Mouse (Mus musculus) fibroblast of lung, adult 2 months (primary cell): ENCODE measurements around the gene Xpnpep2.

Source experiments
- DNase-seq: peaks from one replicate; pipeline ENCODE4 v3.0.0-alpha.2; 2011; ENCODE audit warnings: low read depth

Gene Xpnpep2

DNA sequence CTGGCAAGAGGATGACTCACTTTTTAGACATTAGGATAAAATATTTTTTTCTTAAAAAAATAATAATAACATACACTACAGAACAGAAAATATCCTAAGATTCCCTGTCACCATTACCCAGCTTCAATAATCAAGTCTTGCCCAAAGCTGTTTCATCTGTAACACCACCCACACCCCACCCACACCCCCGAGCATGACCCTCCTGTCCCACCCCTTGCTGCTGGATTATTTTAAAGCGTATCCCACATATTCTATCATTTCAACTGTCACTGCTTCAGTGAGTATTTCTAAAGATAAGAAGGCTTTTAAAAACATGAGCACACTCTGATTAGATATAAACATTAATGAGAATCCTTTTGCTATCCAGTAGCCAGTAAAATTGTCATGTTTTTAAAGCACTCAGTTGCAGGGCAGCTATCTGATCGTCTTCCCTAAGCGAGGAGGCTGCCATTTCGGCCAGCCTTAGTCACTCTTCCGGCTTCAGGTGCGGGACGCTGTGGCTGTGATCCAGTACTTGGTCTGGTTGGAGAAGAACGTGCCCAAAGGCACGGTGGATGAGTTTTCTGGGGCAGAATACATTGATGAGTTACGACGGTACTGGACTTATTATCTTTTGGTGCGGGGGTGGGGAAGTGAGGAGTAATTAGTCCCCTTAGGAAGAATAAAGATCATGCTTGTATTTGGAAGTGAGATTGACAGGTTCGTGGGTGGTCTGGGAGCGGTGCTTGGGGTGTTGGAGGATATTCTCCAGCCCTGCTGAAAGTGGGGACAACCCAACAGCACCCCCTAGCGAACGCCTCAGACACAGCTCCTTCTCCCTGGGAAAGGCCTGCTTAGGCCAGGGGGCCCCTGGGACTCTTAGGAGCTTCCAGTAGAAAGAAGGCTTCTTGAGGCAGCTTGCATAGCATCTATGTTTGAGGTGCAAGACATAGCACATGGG, 15.9 kb downstream of the Xpnpep2 start:
- DNase-seq = no peak

- DNase-seq = no peak
Measured at GRCm38 (mm10) chrX:48126903-48127476, 18.5 kb downstream of the Xpnpep2 start.

- no peak for DNase-seq
Measured at GRCm38 (mm10) chrX:48127502-48128218, 19.1 kb downstream of the Xpnpep2 start.

DNA sequence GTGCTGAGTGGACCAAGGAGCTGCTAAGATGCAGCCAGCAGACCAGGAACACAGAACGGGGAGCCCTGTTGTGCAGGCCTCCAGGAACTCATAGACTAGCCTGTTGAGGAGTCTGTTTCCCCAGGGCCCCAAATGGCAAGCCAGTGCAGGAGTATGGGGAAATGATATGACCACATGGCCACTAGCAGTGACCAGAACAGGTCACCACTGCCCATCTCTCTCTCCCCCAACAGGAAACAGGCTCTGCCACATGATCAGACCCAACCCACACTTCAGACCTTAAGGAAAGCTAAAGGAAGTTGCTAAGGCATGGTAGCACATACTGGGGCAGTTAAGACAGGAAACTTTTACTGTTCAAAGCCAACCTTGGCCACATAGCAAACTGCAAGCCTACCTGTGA, 20.6 kb downstream of the Xpnpep2 start:
- DNase-seq = no peak

DNA sequence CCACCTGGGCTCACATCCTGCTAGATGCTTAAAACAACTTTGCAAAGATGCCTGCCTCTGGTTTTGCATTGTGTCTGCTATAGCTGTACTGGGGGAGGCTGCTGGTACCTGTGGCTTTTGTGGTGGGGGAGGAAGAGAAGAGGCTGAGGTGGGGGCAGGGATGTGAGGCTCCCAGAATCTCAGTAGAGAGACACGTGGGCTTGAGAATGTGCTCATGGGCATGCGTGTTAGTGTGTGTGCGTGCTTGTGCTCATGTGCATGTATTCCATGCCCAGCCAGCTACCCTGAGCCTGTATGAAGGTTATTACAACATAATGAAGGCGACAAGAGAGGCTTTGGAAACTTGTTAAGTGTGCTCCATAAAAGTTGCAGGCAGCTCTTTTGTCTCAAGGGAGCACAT, 28.4 kb downstream of the Xpnpep2 start:
- DNase-seq = no peak

- DNase-seq = no peak
Measured at GRCm38 (mm10) chrX:48138011-48138410, 29.5 kb downstream of the Xpnpep2 start.

- no peak for DNase-seq
Measured at GRCm38 (mm10) chrX:48138539-48139275, 30.2 kb downstream of the Xpnpep2 start.

DNA sequence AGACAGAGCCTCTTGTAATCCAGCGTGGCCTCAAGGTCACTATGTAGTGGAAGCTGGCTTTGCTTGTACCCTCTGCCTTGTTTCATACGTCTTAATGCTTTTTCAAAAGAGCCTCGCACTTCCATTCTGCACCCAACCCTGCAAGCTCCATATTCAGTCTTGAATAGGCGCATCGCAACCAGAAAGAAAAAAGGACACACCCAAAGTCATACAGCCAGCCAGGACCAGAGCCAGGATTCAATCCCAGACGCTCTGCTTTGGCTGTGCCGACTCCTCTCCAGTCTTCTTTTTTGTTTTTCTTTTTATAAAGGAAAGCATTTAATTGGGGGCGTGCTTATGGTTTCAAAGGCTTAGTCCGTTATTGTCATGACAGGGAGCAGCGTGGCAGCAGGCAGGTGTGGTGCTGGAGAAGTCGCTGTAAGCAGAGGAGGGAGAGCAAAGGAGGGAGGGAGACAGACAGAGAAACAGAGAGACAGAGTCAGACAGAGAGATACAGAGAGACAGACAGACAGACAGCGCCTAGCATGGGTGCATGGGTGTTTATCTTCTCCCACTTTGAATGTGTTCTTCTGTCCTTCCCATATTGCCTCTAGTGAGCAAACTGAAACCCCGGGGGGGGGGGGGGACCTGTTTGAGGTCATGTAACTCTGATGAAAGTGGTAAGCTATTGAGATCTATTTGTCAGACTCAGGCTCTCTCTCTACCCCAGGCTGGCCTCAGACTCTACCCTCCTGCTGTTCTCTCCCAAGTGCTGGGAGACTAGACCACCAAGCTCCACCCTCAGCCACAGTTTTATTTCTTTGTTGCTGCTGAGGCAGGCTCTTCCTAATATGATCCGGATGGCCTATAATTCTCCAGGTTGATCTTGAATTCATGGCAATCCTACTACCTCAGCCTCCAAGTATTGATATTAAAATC, 31.1 kb downstream of the Xpnpep2 start:
- no peak for DNase-seq

- no peak for DNase-seq
Measured at GRCm38 (mm10) chrX:48140286-48140877, 31.9 kb downstream of the Xpnpep2 start.

- no peak for DNase-seq
Measured at GRCm38 (mm10) chrX:48141481-48141880, 33.0 kb downstream of the Xpnpep2 start.

- DNase-seq = no peak
Measured at GRCm38 (mm10) chrX:48143415-48144335, 35.1 kb downstream of the Xpnpep2 start.

DNA sequence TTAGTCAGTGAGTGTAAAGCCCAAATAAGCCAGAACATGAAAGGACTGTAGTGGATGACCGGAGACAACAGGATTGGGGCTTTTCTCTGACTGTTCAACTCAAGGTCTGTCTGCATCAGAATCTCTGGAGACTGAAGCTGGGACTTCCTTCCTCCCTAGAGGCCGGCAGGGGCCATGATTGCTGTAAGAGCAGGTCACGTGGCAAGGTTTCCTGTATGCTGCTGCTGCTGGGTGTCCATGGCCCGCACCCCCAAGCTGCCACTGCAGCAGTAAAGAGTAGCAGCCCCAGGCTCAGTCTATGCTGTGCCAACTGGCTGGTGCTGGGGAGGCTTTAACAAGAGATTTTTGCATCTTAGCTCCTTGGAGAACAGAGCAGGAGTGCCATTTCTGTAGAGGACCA, 37.7 kb downstream of the Xpnpep2 start, which contains the start of gene Sash3:
TSS of gene Sash3 (plus strand) at position 175 of the 400 bp plus-strand sequence.
- no peak for DNase-seq

DNA sequence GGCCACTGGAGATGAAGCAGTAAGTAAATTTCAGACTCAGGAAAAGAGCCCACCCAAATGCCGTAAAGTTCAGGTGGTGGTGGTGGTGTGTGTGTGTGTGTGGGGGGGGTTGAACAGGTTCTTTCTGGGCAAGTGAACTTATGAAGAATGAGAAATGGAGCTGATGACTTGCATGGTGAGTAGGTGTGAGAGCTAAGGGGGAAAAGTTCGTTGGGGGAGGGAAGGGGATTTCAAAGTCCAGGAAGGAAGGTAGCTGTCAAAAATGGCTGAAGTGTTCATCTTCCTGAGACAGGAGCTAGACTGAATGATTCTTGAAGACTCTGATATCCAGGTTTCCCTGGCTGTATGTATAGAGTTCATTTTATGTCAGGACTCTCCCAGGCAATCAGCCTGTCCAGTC, 38.7 kb downstream of the Xpnpep2 start:
- DNase-seq = no peak

DNA sequence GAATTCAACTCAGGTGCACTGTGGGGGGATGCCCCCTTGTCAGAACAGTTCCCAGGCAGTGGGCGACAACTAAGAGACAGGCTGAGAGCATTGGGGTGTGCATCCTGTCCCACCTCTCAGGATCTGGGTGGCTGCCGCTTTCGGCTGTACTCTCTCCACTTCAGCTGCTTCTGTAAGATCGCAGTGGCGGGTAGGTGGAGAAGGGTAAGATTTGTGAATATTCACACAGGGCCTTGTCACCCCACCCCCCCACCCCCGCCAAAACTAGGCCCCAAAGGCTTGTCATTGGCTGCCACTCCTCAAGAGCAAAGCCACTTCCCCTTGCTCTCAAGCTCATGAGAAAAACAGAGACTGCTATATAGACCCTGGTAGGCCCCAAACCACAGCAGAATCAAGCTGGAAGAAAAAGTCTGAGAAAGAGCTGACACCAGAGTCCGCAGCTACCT, 39.2 kb downstream of the Xpnpep2 start:
- DNase-seq = no peak

DNA sequence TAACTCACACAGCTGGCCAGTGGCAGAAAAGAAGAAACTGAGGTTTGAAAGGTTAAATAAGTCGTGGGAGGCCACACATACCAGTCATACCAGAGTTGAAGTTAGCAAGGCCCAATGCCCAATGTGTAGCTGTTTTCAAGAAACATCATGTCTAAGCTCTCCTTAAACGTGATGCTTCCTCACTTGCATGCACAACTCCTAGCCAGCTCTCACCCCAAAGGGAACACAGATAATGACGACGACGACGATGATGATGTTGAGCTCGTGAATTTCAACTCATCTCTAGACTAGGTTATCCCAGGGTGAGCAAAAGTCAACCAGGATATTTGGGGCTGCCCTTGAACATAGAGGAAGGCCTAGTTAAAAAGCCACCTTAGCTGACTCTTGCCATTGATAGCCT, 43.6 kb downstream of the Xpnpep2 start:
- no peak for DNase-seq

DNA sequence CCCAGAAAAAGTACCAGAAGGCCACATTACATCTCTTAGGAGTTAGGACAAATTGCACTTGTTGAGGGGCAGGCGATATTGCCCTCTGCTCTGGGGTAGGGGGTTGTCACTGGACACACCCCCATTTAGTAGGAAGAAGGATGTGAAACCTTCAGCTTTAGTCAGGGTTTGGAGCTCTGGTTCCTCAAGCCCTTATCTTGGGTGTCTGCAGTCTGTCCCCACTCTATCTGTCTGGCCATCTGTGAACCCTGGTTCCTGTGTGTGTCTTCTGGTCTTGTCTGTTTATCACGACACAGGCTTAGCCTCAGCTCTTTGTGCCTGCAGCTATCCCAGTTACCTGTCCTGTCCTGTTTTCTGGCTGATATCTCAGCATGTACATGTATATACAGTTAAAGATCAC, 44.9 kb downstream of the Xpnpep2 start:
- no peak for DNase-seq

- DNase-seq = no peak
Measured at GRCm38 (mm10) chrX:48153949-48154348, 45.4 kb downstream of the Xpnpep2 start.

GRCm38 (mm10) chrX:48155489-48155888, 47.0 kb downstream of the Xpnpep2 start:
- no peak for DNase-seq

- DNase-seq = no peak
Measured at GRCm38 (mm10) chrX:48157396-48157795, 48.9 kb downstream of the Xpnpep2 start.
